Mouse (Mus musculus) thymus, adult 18-20 months (tissue): ENCODE results near the gene Trim7.
"Not testable (repeated sequence)": the region's sequence is repeated elsewhere in the genome, so short reads cannot be mapped to it uniquely, and the experiment has no call there.

Source experiments
- DNase-seq, 2 experiments: peaks; one replicate each; pipeline ENCODE4 v3.0.0; 2022; ENCODE audit warnings: mixed read lengths in 2 of 2

The Trim7 gene

DNA sequence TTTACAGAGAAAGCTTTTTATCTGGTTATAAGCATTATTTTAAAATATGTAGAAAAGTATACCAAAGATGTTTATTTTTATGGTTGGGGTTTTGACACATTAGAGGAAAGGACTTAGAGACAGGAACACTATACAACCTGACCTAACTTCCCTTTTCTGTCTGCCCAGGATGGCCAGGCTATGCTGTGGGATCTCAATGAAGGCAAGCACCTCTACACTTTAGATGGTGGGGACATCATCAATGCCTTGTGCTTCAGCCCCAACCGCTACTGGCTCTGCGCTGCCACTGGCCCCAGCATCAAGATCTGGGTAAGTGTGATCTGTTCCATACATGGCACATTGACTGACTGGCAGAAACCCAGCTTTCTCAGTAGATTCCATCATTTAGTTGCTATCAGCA is 22.0 kb upstream of the Trim7 start:
- no peak for DNase-seq

DNA sequence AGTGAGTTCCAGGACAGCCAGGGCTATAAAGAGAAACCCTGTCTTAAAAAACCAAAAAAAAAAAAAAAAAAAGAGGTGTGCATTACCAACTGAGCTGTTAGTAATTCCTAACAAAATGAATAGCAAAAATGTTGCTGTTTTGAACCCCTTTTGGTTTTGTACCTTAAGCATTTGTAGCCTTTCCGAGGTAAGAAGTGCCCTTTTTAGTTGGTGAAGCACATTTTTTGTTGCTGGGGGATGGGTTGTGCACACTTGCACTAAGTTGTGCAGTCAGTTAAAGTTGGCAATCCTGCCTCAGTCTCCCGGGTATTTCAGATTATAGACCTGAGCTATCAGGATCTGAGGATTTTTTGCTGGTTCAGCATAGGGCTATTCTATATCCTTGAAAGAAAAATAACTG is 21.0 kb upstream of the Trim7 start:
- DNase-seq: no peak

DNA sequence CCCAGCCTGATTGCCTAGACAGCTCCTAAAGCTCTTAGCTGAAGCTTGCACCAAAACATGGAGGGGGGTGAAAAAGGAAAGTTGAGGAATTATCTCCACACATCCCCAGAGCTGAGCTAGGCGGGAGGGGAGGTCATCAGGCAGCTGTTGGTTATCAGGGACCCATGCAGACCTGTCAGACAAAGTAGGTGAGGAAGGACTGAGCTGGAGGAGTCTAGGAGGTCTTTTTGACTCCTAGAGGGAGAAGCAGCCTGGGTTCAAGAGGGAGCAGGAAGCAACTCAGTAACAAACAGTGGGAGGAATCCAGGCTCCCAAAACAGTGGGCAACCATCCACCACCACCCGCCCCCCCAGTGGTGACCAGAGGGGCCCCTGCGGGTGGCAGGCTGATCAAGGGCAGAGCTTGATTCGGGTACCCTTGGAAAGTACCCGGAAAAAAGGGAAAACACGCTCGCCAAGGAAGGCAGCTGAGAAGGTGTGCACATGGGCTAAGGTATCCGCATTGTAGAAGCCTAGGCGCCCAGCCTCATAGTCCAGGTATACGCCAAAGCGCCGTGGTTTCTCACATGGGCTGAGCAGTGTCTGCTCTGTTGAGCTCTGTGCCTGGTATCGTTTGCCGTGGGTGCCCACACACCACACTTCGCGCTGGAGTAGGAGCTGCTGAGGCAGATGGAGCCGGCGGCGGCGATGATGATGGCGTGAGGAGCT is 18.9 kb upstream of the Trim7 start:
- DNase-seq: no peak

DNA sequence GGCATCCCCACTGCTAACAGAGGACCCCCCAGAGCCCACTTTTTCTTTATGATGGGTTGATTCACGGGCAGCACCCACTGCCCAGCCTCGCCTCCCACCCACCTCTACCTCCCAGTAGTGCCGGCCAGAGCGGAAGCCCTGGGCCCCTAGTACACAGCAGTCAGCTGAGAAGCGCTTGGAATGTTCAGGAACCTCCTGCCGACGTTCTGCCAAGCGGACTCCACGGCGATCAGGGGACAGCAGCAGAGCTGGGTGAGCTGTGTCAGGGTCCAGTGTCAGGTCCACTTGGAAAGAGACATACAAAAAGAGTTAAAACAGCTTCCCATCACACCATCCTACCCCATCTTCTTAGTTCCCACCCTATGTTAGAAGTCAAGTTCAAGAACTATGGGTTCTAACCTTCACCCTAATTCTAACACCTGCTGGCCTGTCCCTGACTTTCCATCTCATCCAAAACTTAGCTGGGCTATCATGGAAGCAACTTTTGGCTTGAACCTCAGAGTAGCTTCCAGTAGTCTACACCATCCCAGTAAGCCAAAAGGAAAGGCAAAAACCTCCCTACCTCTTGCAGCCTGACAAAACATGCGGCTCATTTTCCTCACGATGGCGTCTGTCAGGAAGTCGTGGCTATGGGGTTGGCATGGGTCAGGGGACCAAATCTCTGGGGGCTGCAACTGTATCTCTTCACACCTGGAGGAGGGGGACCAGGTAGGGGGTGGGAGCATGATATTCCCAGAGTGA is 18.2 kb upstream of the Trim7 start:
- no peak for DNase-seq

DNA sequence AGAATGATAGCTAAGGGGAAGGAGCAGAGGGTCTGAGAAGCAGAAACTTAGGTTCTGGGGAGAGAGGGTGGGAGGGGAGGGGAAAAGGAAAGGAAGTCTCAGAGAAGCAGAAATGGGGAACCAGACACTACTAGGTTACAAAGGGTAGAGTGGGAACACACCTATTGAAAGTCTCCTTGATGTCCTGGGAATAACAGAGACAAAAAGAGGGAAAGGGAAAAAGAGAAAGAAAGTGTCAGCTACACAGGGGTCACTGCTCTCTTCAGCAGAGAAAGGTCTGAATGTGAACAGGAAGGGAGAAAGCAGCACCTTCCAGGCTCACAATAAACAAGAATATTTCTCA is 17.7 kb upstream of the Trim7 start:
- DNase-seq: no peak

DNA sequence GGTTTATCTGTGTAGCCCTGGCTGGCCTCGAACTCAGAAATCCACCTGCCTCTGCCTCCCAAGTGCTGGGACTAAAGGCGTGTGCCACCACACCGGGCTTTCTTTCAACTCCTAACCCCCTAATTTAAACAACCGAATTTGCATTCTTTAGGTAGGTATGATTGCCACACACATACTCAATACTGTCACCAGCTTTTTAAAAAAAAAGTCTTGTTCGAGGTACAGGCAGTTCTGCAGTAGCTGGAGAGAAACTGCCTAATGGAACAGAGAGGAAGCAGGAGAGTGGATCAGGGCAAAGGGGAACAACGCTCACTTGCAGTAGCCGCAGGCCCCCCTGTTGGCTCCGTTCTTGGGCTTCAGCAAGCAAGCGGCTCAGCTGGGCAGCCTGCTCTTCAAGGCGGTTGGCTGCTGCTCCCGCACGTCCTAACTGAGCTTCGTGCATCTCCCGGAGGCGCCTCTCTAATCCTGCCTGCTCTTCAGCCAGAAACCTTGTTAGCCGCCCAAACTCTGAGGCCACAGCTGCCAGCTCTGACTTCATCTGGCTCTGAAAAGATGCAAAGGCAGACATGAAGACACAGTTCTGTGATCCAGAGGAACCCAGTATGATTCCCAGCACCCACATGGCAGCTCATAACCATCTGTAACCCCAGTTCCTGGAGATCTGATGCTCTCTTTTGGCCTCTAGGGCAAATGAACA is 17.1 kb upstream of the Trim7 start:
- DNase-seq: no peak

DNA sequence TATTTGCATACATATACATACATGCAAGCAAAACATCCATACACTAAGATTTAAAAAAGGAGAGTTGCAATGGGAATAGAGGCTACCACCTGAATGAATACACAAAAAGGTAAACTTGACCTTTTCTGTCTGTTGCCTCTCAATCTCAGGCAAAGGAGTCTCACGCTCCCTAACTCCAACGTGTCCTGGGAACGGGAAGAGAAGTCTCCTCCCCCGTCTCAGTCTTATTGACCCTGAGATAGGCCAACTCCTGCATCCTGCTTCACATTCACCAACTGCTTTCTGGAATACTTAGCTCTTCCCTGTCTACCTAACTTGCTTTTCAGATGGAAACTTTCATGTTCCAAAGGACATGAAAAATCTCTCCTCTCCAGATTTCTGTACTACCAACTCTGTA is 16.5 kb upstream of the Trim7 start:
- no peak for DNase-seq

DNA sequence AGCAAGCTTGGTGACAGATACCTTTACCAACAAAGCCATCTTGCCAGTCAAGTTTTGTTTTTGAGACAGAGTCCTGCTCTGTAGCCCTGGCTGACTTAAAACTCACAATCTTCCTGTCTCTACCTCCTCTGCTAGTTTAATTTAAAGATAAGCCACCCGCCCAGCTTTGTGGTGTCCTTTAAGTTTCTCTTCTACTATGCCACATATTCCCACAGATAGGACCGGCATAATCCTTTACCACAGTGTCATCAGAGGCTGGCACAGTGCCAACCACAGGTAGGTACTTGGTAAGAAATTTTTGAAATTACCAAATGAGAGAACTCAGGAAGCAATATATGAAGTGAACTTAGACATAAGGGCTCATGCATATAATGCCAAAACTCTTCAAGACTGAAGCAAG is 15.8 kb upstream of the Trim7 start:
- DNase-seq: no peak

DNA sequence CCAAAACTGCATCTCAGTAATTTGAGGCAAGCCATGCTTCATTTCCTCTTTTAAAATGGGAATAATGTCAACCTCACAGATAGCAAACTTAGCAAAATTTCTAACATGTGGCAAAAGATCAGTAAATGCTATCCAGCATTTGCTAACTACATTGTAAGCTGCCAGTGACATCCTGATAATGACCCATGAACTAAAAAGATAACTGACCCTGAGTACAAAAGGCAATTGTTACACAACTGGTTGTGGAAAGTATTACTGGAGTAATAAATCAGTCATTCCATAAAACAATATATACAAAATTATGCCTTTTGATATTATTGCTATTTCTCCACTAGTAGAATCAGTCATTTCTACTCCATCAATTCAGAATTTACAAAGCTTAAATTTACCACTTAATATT is 12.2 kb upstream of the Trim7 start:
- no peak for DNase-seq

DNA sequence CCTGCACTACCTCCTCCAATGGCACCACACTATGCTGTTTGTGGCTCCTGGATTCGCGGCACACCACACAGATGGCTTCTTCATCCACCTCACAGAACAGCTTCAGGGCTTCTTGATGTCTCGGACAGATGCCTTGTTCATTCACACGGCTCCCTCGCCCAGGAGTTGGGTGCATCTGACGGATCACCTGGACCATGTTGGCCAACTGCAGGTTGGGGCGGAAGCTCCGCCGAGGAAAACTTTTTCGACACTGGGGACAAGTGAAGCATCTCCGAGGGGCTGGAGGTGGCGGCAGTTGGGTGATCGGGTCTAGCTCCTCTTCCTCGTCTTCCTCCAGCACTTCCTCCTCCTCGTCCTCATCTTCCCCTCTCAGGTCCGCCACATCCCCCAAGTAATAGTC is 10.1 kb upstream of the Trim7 start:
- peak; percentile 23 to 32 for DNase-seq

DNA sequence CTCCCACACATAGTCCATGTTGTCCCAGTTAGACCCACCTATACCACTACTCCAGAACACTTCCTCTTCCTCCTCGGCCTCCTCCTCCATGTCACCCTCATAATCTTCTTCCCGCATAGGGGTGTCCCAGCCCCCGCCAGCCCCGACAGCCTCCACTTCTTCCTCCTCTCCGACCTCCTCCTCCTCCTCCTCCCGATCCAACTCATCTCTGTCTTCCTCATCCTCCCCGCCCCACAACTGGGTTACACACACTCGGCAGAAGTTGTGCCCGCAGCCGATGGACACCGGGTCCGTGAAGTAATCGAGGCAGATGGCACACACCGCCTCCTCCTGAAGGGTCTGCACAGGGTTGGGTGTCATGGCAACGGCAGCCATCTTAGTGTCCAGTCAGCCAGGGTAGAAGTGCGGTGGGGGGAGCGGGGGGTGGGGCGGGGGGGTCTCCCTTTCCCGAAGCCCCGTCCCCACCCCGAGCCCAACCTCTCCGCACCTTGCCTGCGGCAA is 9.6 kb upstream of the Trim7 start:
- DNase-seq: peak; percentile 38 to 68

DNA sequence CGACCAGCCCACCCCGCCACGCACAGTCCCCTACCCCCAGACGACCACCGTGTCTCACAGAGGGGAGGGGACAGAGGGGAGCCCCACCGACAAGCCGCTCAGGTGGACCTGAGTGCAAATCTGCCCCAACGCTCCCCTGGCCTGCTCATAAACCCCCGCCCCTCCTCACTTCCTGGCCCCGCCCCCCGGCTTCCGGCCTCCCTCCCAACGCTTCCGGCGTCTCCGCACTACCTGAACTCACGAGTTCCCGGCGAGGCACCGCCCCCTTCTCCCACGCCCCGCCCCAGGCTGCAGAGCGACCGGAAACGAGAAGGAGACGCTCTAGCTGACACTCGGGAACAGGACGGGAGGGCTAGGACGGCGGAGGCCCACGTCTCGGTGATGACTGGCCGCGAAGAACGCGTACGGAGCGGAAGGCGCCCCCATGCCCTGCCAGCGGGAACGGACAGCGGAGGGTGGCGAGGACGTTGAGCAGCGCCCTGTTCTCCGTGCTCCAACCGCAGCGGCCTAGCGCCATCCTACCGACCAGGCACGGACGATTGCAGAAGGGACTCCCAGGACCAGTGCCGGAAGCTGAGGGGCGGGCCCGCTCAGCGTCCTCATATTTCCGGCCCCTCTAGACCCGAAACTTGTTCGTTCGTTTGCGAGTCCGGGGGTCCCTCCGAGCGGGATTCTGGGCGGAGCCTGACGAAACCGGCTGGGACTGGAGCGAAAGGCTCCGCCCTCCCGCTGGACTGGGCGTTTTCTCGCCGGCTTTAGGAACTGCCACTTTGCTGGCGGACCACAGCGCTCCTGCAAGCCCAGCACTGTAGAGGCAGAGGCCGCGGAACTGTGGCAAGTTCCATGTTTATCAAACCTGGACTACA is 8.9 kb upstream of the Trim7 start, which contains the start of gene Trim41:
Trim41 (minus strand) TSS at position 554 of the 866 bp plus-strand sequence.
- peak; percentile 99 for DNase-seq

DNA sequence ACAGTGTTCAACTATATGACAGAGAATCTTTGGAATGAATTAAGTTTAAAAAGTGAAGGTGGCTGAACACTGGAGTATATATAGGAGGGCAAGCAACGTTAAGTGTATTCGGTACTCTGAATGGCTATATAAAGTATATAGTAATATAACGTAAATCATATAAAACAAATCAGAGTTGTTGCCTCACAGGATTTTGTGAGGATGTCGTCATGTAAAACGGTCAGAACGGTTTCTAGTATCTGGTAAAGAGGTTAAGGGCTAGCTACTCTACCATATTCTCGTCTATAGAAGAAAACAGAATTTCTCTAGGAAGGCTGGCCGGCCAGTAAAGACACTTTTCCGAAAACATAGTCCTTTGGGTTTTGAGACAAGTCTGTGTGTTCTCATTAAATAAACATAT is 8.1 kb upstream of the Trim7 start:
- DNase-seq: no peak

DNA sequence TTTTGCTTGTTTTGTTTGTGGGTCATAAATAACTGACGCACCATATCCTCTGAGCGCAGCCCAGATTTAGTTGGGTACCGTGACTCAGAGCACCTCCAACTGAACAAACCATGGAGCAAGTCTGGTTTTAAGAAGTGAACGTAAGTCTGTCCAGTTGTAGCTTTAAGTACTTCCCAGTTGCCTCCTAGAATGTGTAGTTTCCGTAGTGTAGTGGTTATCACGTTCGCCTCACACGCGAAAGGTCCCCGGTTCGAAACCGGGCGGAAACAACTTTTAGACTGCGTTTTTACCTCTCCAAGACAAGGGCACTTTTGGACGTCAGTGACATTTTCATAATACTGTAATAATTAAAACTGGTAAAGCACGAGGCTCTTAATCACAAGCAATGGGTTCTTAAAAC is 7.6 kb upstream of the Trim7 start:
- DNase-seq: peak; percentile 50 to 70

DNA sequence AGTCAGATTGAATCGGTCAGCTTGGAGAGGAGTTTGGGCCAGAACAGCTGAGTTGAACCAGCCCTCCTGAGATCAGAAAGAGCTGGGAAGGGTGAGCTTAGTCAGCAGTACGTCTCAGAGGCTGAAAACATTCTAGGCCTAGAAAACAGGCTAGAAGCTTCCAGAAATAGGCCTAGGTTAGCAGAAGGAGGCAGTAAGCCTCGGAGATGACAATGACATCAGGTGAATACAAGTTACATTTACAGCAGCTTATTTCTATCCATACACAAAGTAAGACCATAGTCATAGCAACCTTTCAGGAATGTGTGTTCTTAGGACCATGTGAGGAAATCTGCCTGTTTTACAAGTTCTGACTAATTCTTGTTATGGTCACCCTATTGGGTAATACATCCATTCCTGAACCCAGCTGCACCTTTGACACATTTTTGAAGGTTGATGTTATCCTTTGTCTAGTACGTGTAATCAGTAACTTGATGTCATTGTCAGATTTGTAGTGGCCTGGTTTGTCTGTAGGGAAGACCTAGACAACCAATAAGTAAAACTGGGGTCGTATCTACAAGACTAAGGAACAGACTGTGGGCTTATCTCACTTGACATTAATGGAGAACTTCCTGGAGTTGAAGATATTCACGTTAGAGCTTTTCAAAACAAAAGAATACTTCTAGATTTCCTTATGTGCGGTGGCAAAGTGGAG is 6.2 kb upstream of the Trim7 start:
- DNase-seq: no peak

DNA sequence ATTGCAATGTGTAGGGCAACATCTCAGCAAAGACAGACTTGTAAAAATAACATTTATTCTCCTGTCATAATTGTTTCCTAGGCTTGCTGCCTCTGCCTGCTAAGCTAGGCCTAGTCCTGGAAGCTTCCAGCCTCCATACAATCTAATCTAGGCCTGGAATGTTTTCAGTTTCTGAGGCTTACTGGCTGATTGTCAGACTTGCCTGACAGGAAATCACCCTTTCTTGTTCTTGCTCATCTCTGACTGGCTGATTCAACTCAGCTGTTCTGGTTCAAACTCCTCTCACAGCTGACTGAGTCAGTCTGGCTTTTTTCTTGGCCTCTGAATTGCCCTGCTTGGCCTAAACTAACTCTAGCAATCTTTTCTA is 5.6 kb upstream of the Trim7 start:
- DNase-seq: no peak

DNA sequence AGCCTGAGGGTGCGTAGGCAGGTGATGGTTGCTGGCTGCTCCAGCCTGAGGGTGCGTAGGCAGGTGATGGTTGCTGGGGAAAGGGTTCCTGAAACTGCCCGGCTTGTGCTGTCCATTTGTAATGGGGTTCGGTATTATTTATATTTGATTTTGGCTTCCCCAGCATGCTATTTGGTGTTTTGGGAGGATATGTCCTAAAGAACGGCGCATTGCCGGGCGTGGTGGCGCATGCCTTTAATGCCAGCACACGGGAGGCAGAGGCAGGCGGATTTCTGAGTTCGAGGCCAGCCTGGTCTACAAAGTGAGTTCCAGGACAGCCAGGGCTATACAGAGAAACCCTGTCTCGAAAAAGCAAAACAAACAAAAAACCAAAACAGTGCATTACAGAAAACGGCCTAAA is 4.6 kb upstream of the Trim7 start:
- DNase-seq: not testable (repeated sequence)

DNA sequence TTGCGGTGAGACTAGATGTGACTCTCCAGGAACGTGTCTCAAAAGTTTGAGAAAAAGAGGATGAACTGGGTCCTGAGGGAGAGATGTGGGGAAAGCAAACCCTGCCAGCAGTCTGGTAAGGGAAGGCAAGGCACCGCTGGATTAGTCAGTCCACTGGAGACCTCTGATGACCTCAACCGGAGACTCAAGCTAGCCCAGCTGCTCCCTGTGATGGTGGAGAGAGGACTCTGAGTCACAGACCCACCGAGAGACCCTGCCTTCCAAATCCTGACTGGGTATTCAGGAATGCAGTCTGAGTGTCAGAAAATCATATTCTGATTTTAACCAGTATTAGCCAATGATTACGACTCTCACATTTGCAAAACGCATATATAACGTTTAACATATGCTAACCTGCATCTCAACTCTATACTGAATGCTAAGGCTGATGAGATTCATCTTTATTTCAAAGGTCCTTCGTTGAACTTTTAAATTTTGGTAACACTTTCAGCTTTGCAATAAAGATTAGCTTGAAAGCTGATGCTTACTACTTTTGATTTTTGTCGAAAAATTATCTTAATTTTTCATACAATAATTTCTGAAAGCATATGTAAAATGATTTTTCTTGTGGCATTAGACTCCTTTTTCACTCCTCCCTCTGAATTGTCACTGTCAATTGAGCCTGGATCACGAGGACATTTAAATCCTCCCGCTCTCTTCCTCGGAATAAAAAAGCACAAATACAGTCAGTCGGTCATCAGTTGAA is 3.0 kb upstream of the Trim7 start:
- DNase-seq: no peak

DNA sequence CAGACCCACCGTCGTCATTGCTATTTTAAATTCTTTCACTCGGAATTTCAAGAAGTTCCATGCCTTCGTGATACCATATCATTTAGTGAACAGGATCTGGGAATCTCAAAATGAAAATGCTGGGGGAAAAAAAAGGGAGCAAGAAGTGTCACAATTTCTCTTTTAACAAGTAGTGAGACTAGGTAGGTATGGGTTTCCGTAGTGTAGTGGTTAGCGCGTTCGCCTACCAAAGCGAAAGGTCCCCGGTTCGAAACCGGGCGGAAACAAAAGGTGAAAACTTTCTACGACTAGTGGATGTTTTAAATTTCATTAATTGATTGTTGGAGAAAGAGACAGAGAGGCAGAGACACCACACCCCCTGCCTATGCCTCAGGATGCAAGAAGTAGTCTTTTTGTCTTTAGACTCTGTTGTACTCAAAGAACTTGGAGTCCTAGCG is 2.4 kb upstream of the Trim7 start:
- DNase-seq: peak; percentile 22 to 55

DNA sequence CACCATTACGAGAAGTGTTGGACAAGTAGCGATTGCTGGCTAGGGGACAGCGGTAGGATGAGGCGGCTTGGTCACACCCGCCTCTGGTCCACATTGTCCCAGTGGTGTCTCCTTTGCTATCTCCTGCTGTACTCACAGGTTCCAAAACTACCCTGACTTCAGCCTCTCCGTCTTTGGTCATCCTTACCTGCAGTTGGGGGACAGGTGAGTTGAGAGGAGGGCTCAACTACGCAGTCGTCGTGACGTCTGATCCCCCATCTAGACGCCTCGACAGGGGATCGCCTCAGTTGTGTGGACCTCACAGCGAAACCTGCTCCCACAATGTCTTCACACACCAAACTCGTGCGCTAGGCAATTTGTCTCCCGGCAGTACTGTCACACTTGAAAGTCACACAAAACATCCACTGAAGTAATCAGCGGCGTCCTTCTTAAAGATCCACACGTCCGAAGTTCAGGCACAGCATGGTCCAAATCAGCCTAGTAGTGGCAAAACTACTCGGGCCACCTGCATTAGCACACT is 1.6 kb upstream of the Trim7 start:
- DNase-seq: no peak

DNA sequence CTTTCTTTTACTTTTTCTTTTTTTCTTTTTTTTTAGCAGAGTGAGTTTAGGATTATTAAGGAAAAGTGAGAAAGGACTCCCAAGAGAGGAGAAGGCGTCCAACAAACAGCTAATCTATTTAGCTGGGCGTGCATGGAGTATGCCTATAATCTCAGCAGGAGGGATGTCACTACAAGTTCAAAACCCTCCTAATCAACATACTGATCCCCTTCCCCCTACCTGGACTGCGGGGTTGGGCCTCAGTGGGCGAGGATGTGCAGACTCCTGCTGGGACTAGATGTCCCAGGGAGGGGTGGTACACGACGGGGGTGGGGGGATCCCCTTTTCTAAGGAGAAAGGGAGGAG is 784 bp downstream of the Trim7 start:
- DNase-seq: no peak
